Comparison of ENCODE assay signal across 21 mouse cellular contexts in genomic region chr5:76910807-76911206, GRCm38 (mm10). TPM values are rescaled to one million over a fixed set of nuclear protein-coding genes. Genes with fewer than 3 reads are reported as not detected.
DNase-seq lines count a peak whose midpoint lies in the region; ATAC-seq and TF ChIP-seq lines count a peak whose summit lies in the region.
"Had no signal": no experiment of that assay in that cellular context is flagged by ENCODE, and none has a peak within 500 bp of the region (broad histone marks: within the 10 kb centered on the region; RNA-seq: fewer than 3 reads in every experiment).

No protein-coding gene starts in this region.

- no peak for TF ChIP-seq POLR2A in ES-Bruce4 (IDR thresholded peaks at IDR 0.05; ENCODE audit: insufficient read depth, low read length)

- peaks cover 1% of the 10 kb centered on the region for H3K4me1 ChIP-seq in ES-Bruce4 (ENCODE audit: control insufficient read depth, insufficient read depth, low read length)
- H3K4me1 ChIP-seq in ES-E14 (ENCODE audit: control insufficient read depth in 2 of 2, insufficient read depth in 2 of 2, low read length in 2 of 2, poor library complexity in 1 of 2), result peaks cover 2 to 4% of the 10 kb centered on the region in 2 experiments; a peak in 2 of 4 replicates
- H3K4me1 ChIP-seq in forebrain, embryonic 15.5 days, result peaks cover 5% of the 10 kb centered on the region

- H3K4me2 ChIP-seq in forebrain, embryonic 15.5 days (replicated peaks), result no peak overlapping the region
- H3K4me2 ChIP-seq: heart, embryonic 15.5 days; hindbrain, embryonic 14.5 days; intestine, embryonic 15.5 days had no signal

- peaks cover 20% of the 10 kb centered on the region for H3K36me3 ChIP-seq in ES-Bruce4 (ENCODE audit: control insufficient read depth, insufficient read depth, low read length, poor library complexity, severe bottlenecking)
- H3K36me3 ChIP-seq in ES-E14 (ENCODE audit: control insufficient read depth, insufficient read depth, low read length, poor library complexity, severe bottlenecking), result peaks cover 7% of the 10 kb centered on the region
- no peaks in the 10 kb centered on the region for H3K36me3 ChIP-seq in forebrain, embryonic 15.5 days
- H3K36me3 ChIP-seq: intestine, embryonic 15.5 days had no signal

- H3K9me3 ChIP-seq in ES-Bruce4 (replicated peaks; ENCODE audit: control insufficient read depth, insufficient read depth, low read length, poor library complexity, severe bottlenecking) (no peaks in the 10 kb centered on the region), ES-E14 (ENCODE audit: control insufficient read depth, insufficient read depth, low read depth, low read length) (no peaks in the 10 kb centered on the region)
- no peaks in the 10 kb centered on the region for H3K9me3 ChIP-seq in forebrain, embryonic 15.5 days
- H3K9me3 ChIP-seq: embryonic facial prominence, embryonic 10.5 days; forebrain, embryonic 10.5 days; heart, embryonic 10.5 days; heart, embryonic 15.5 days; intestine, embryonic 15.5 days had no signal

- peak; percentile 57 for ATAC-seq in megakaryocyte progenitor cell, adult 5-6 weeks (replicated peaks; ENCODE audit: poor library complexity)
- no peak for ATAC-seq in forebrain, embryonic 15.5 days (replicated peaks)
- ATAC-seq: activated CD4-positive, CD25-positive, alpha-beta regulatory T cell, adult 4 months; forebrain, embryonic 14.5 days; intestine, embryonic 15.5 days had no signal

- H3K9ac ChIP-seq in ES-Bruce4 (ENCODE audit: low read depth, poor library complexity, severe bottlenecking), result no peak overlapping the region
- H3K9ac ChIP-seq in ES-E14 (ENCODE audit: insufficient read depth, low read depth, low read length, poor library complexity, severe bottlenecking), result no peak overlapping the region
- no peak overlapping the region for H3K9ac ChIP-seq in forebrain, embryonic 15.5 days (replicated peaks)
- H3K9ac ChIP-seq: heart, embryonic 15.5 days; hindbrain, embryonic 14.5 days; intestine, embryonic 15.5 days had no signal

- in situ Hi-C loops in ES-E14 (cut with MboI; ENCODE audit: low sequenced_read_pairs in 2 of 2, unreplicated experiment in 2 of 2), result no loop called here

- no peak for TF ChIP-seq CTCF in ES-Bruce4 (IDR thresholded peaks at IDR 0.05; ENCODE audit: low read depth, low read length)

- H3K4me3 ChIP-seq in ES-Bruce4 (ENCODE audit: low read depth, low read length), result no peak overlapping the region
- no peak overlapping the region for H3K4me3 ChIP-seq in ES-E14 (ENCODE audit: insufficient read depth in 1 of 2, low read depth in 1 of 2, low read length in 2 of 2, poor library complexity in 1 of 2, severe bottlenecking in 1 of 2)
- no peak overlapping the region for H3K4me3 ChIP-seq in forebrain, embryonic 15.5 days
- H3K4me3 ChIP-seq: embryonic facial prominence, embryonic 10.5 days; forebrain, embryonic 10.5 days; heart, embryonic 10.5 days; heart, embryonic 15.5 days; intestine, embryonic 15.5 days had no signal

- H3K27ac ChIP-seq in ES-Bruce4 (ENCODE audit: insufficient read depth, low read length) (peak overlapping the region; percentile 85), ES-E14 (ENCODE audit: insufficient read depth, low read depth, low read length, poor library complexity, severe bottlenecking) (peak overlapping the region; percentile 66; the same call in 1 of the 2 replicates)
- no peak overlapping the region for H3K27ac ChIP-seq in forebrain, embryonic 15.5 days (replicated peaks)
- H3K27ac ChIP-seq: embryonic facial prominence, embryonic 10.5 days; forebrain, embryonic 10.5 days; heart, embryonic 10.5 days; heart, embryonic 15.5 days; hindbrain, embryonic 14.5 days; intestine, embryonic 15.5 days had no signal

- WGBS in forebrain, embryonic 15.5 days, result 78% methylated on average over 3 of the region's 3 CpGs

- TF ChIP-seq EP300 in ES-Bruce4 (IDR thresholded peaks at IDR 0.05; ENCODE audit: insufficient read depth, low read depth, low read length), result no peak

- no peaks in the 10 kb centered on the region for H3K27me3 ChIP-seq in ES-Bruce4 (ENCODE audit: control insufficient read depth, insufficient read depth, low read length, poor library complexity, severe bottlenecking)
- H3K27me3 ChIP-seq in forebrain, embryonic 15.5 days, result no peaks in the 10 kb centered on the region
- H3K27me3 ChIP-seq: heart, embryonic 15.5 days; intestine, embryonic 15.5 days had no signal

- no peak for DNase-seq in ES-E14 (ENCODE audit: low read depth, low spot score)
- no peak for DNase-seq in thymus, postnatal 10 days (ENCODE audit: low spot score in 2 of 2)
- DNase-seq in layer of hippocampus, postnatal 10 days (ENCODE audit: low spot score in 2 of 2), result no peak
- DNase-seq: adrenal gland, postnatal 14 days; cerebellum, adult 11-12 months; cerebellum, adult 9-11 months; cerebellum, postnatal 36 days; gastrocnemius, postnatal 10 days; heart, adult 18-20 months; heart, postnatal 14 days had no signal

TF ChIP-seq in ES-E14, 5 proteins besides CTCF, POLR2A, EP300 and RAD21:
- TF ChIP-seq HCFC1 (IDR thresholded peaks at IDR 0.05; ENCODE audit: borderline replicate concordance, insufficient read depth, low read length), result no peak
- TF ChIP-seq CHD2 (IDR thresholded peaks at IDR 0.05; ENCODE audit: low read depth, low read length), result 0 out of 2 replicates have a peak, but pooled peaks have one; percentile 44
TF ChIP-seq in ES-E14: peak in this region for 1.

RNA-seq across cellular contexts. Expression of gene Aasdh, which starts 5.5 kb away (rescaled TPM):
- polyA plus RNA-seq in ES-Bruce4 (2011; ENCODE audit: insufficient read depth, insufficient read length, low read depth, missing spikeins), result 73.2 and 74.1 TPM in 2 replicates
- 18.0 and 22.1 TPM in 2 replicates for total RNA-seq in ES-E14 (2012; rRNA removed)
- 17.9 and 20.1 TPM in 2 replicates for total RNA-seq in megakaryocyte progenitor cell, adult 5-6 weeks (2015)
- 27.3 and 35.1 TPM in 2 replicates for total RNA-seq in megakaryocyte progenitor cell, adult 5-6 weeks (2017)
- polyA plus RNA-seq in forebrain, embryonic 15.5 days (2015; fragmentation: Nextera tagmentation; extraction: Ambion mirVana), result 25.6 and 27.5 TPM in 2 replicates
- total RNA-seq in layer of hippocampus, postnatal 10 days (2021), result 10 to 100 TPM; 21.7 to 24.5 TPM

RNA-seq across cellular contexts. Expression of gene Paics, which starts 40.3 kb away (rescaled TPM):
- 611 and 648 TPM in 2 replicates for polyA plus RNA-seq in ES-Bruce4 (2011; ENCODE audit: insufficient read depth, insufficient read length, low read depth, missing spikeins)
- 308 and 369 TPM in 2 replicates for total RNA-seq in ES-E14 (2012; rRNA removed)
- total RNA-seq in megakaryocyte progenitor cell, adult 5-6 weeks (2015), result 393 and 397 TPM in 2 replicates
- total RNA-seq in megakaryocyte progenitor cell, adult 5-6 weeks (2017), result 381 and 407 TPM in 2 replicates
- polyA plus RNA-seq in forebrain, embryonic 15.5 days (2015; fragmentation: Nextera tagmentation; extraction: Ambion mirVana), result 220 and 224 TPM in 2 replicates
- 100 to 1,000 TPM; 101 to 102 TPM for total RNA-seq in layer of hippocampus, postnatal 10 days (2021)

RNA-seq across cellular contexts. Expression of gene Ppat, which starts 40.6 kb away (rescaled TPM):
- 89.3 and 90.8 TPM in 2 replicates for polyA plus RNA-seq in ES-Bruce4 (2011; ENCODE audit: insufficient read depth, insufficient read length, low read depth, missing spikeins)
- 62.9 and 90.3 TPM in 2 replicates for total RNA-seq in ES-E14 (2012; rRNA removed)
- 47.7 and 62.1 TPM in 2 replicates for total RNA-seq in megakaryocyte progenitor cell, adult 5-6 weeks (2015)
- total RNA-seq in megakaryocyte progenitor cell, adult 5-6 weeks (2017), result 71.2 and 80.3 TPM in 2 replicates
- 14.6 and 16.5 TPM in 2 replicates for polyA plus RNA-seq in forebrain, embryonic 15.5 days (2015; fragmentation: Nextera tagmentation; extraction: Ambion mirVana)
- 10 to 100 TPM; 15.9 to 17.7 TPM for total RNA-seq in layer of hippocampus, postnatal 10 days (2021)
